Mouse (Mus musculus): ENCODE measurements at regions not wholly inside any gene's neighbourhood (a gene's known extent, or its start where the extent isn't known, plus 50 kb on each side); places are given as distances from the start of the nearest gene placed in this dataset.
A peak's percentile ranks its signal among the peaks of the same experiment; 100 is the strongest.

DNA sequence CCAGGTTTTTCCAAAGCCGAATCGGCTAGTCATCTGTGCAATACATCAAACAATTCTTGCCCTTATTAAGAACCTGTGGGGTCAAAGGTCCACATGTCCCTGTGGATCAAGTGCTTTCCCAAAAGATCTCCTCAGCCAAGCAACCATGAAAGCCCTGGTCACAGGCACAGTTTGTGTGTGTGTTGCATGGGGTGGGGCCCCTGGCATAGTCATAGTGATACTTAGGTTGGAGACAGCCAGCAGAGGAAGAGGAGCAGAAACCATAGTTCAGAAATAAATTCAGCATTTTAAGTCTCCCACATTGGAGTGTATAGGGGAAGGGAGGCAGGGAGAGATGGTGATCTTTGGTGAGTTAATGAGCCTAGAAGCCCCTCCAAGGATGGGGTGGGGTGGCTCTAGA lies 187.1 kb upstream of the Ubl3 start:
- Histone ChIP-seq H3K9ac (no peak overlapping the region), H3K9me3 (no peaks in the 10 kb centered on the region), H3K27ac (no peak overlapping the region), H3K36me3 (no peaks in the 10 kb centered on the region), H3K27me3 (no peaks in the 10 kb centered on the region), H3K4me1 (peaks cover 30% of the 10 kb centered on the region), H3K4me2 (no peak overlapping the region), H3K4me3 (no peak overlapping the region)
- 67% methylated on average over 2 of the region's 2 CpGs for WGBS
- ATAC-seq (ENCODE audit: borderline replicate concordance, extremely low read depth, low FRiP score, low TSS enrichment) = no peak

DNA sequence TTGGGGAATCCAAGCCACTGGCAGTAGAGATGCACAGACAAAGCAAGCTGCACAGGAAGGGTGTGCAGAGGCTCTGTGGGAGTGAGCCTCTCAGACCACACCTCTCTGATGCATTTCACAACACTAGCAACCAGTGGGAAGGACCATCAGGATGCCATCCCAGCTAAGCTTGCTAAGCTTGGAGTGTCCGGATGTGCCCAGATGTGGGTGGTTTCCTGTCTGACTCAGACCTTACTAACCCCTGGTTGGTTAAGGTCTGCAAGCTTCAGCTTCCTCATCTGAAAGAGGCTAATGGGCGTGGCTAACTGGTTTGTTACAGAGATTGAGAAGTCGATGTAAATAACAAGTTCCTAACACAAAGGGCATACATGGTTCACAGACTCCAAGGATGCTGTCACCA lies 186.6 kb upstream of the Ubl3 start:
- Histone ChIP-seq H3K36me3 (no peaks in the 10 kb centered on the region), H3K9me3 (no peaks in the 10 kb centered on the region), H3K4me1 (peaks cover 30% of the 10 kb centered on the region), H3K4me3 (no peak overlapping the region), H3K9ac (no peak overlapping the region), H3K4me2 (no peak overlapping the region), H3K27ac (no peak overlapping the region), H3K27me3 (no peaks in the 10 kb centered on the region)
- WGBS = 61% methylated on average over 3 of the region's 3 CpGs
- ATAC-seq (ENCODE audit: borderline replicate concordance, extremely low read depth, low FRiP score, low TSS enrichment) = 0 out of 2 replicates have a peak, but pooled peaks have one; percentile 41

DNA sequence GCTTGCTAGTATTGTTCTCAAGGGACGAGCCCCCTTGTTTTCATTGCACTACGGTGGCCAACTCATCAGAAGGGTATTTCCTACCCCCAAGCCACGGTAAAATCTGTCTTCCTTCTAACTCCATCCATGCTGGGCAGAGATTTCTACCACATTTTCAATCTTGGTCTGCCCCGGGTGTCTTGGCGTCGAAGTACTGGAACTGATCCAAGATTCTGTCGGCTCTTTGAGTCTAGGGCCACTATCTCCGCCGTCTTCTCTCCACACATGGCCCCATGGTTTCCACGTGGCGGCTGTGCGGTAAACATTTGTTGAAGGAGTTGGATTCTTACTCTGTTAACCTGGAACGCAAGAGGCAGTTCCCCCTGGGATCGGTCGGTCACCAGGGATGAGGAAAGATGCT lies 177.0 kb upstream of the Ubl3 start:
- Histone ChIP-seq H3K4me2 (0 out of 2 replicates have a peak overlapping the region, but pooled peaks have one; percentile 22), H3K27me3 (no peaks in the 10 kb centered on the region), H3K4me1 (peaks cover 6% of the 10 kb centered on the region; the same call in 1 of the 2 replicates), H3K36me3 (no peaks in the 10 kb centered on the region), H3K9me3 (peaks cover 5% of the 10 kb centered on the region; the same call in 1 of the 2 replicates), H3K27ac (no peak overlapping the region), H3K9ac (no peak overlapping the region), H3K4me3 (no peak overlapping the region)
- 0 out of 2 replicates have a peak, but pooled peaks have one; percentile 46 for ATAC-seq (ENCODE audit: borderline replicate concordance, extremely low read depth, low FRiP score, low TSS enrichment)
- WGBS = 42% methylated on average over 15 of the region's 15 CpGs

DNA sequence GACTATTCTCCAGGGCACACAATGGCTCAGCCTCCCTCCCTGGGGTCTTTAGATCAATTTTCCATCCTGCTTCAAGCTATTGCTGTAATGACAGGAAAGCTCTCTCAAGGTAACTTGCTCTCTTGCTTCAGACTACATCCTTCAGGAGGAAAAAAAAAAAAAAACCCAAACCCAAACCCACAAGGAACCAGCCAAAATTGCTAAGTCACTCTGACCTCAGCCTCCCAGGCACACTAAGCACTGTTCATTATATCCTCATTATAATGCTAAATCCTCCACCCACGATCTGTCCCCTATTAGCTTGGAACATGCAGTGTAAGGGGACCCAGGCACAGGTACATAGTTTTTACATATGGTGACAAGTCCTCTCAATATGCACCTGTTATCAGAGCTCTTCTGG lies 175.9 kb upstream of the Ubl3 start:
- Histone ChIP-seq H3K4me1 (peaks cover 6% of the 10 kb centered on the region; the same call in 1 of the 2 replicates), H3K27me3 (no peaks in the 10 kb centered on the region)
- WGBS = 87% methylated on average over 1 of the region's 1 CpGs

GRCm38 (mm10) chr5:148726442-148726841 lies 173.9 kb upstream of the Ubl3 start:
- WGBS = 69% methylated on average over 7 of the region's 7 CpGs
- Histone ChIP-seq H3K4me2 (no peak overlapping the region), H3K9ac (no peak overlapping the region), H3K9me3 (peaks cover 5% of the 10 kb centered on the region; the same call in 1 of the 2 replicates), H3K36me3 (no peaks in the 10 kb centered on the region), H3K4me3 (no peak overlapping the region), H3K4me1 (peaks cover 6% of the 10 kb centered on the region; the same call in 1 of the 2 replicates), H3K27me3 (no peaks in the 10 kb centered on the region), H3K27ac (no peak overlapping the region)
- no peak for ATAC-seq (ENCODE audit: borderline replicate concordance, extremely low read depth, low FRiP score, low TSS enrichment)

More for the DNA sequence above, 175.9 kb upstream of the Ubl3 start:
- Histone ChIP-seq H3K4me2 (no peak overlapping the region), H3K9ac (no peak overlapping the region), H3K27ac (no peak overlapping the region), H3K9me3 (peaks cover 5% of the 10 kb centered on the region; the same call in 1 of the 2 replicates), H3K36me3 (no peaks in the 10 kb centered on the region), H3K4me3 (no peak overlapping the region)
- ATAC-seq (ENCODE audit: borderline replicate concordance, extremely low read depth, low FRiP score, low TSS enrichment) = no peak

DNA sequence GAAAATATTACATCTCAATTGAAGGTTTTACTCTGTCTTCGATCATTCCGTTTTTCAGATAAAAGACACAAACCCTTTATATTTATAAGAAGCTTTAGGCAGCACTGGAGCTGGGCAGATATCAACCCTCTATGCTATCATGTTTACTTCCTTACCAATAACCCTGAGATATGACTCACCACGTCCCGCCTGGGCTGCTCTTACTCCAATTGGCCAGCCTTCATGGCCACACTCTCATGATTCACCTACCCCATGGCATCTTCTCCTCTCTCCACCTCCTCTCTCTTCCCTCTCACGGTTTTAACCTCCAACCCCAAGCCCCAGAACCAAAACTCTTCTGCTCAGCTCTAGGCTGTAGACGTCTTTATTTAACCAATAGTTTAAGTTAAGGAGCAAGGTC lies 171.9 kb upstream of the Ubl3 start:
- H3K4me3 ChIP-seq = no peak overlapping the region
- H3K27me3 ChIP-seq = no peaks in the 10 kb centered on the region
- H3K9me3 ChIP-seq = peaks cover 5% of the 10 kb centered on the region; the same call in 1 of the 2 replicates
- H3K9ac ChIP-seq = no peak overlapping the region
- no peak for ATAC-seq (ENCODE audit: borderline replicate concordance, extremely low read depth, low FRiP score, low TSS enrichment)
- no peak overlapping the region for H3K4me2 ChIP-seq
- no peaks in the 10 kb centered on the region for H3K4me1 ChIP-seq
- no peak overlapping the region for H3K27ac ChIP-seq
- H3K36me3 ChIP-seq = no peaks in the 10 kb centered on the region
- WGBS = 73% methylated on average over 6 of the region's 6 CpGs

GRCm38 (mm10) chr5:148723677-148724227 lies 171.2 kb upstream of the Ubl3 start:
- no peaks in the 10 kb centered on the region for H3K27me3 ChIP-seq
- 89% methylated on average over 11 of the region's 11 CpGs for WGBS
- H3K9me3 ChIP-seq = peaks cover 5% of the 10 kb centered on the region; the same call in 1 of the 2 replicates
- H3K4me1 ChIP-seq = no peaks in the 10 kb centered on the region
- no peak overlapping the region for H3K4me3 ChIP-seq
- H3K27ac ChIP-seq = no peak overlapping the region
- H3K36me3 ChIP-seq = no peaks in the 10 kb centered on the region
- no peak for ATAC-seq (ENCODE audit: borderline replicate concordance, extremely low read depth, low FRiP score, low TSS enrichment)
- H3K9ac ChIP-seq = no peak overlapping the region
- no peak overlapping the region for H3K4me2 ChIP-seq

GRCm38 (mm10) chr5:148720604-148721003 lies 168.0 kb upstream of the Ubl3 start:
- ATAC-seq (ENCODE audit: borderline replicate concordance, extremely low read depth, low FRiP score, low TSS enrichment) = no peak
- no peak overlapping the region for H3K9ac ChIP-seq
- no peaks in the 10 kb centered on the region for H3K27me3 ChIP-seq
- no peak overlapping the region for H3K4me3 ChIP-seq
- no peaks in the 10 kb centered on the region for H3K36me3 ChIP-seq
- no peaks in the 10 kb centered on the region for H3K9me3 ChIP-seq
- WGBS = 81% methylated on average over 5 of the region's 5 CpGs
- peaks cover 3% of the 10 kb centered on the region; the same call in 1 of the 2 replicates for H3K4me1 ChIP-seq
- no peak overlapping the region for H3K27ac ChIP-seq
- no peak overlapping the region for H3K4me2 ChIP-seq

DNA sequence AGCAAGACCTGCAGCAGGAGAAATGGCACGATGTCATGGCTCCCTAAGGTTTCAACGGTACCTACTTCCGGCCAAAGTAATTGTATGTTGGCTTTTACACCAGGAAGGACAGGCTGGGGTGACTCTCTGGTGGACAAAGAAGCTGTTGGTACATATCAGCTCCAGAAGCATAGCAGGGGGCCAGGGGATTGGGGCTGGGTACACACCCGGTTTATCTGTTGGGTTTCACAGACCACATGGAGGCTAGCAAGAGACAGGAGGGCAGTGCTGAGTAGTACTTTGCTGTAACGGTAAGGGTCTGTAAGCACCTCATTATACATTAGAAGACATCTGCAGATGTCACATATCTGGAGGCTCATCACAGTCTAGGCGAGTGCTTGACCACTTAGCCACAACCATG lies 164.0 kb upstream of the Ubl3 start:
- no peaks in the 10 kb centered on the region for H3K9me3 ChIP-seq
- no peak overlapping the region for H3K9ac ChIP-seq
- peaks cover 12% of the 10 kb centered on the region for H3K4me1 ChIP-seq
- no peaks in the 10 kb centered on the region for H3K36me3 ChIP-seq
- no peak overlapping the region for H3K27ac ChIP-seq
- WGBS = 86% methylated on average over 6 of the region's 6 CpGs
- H3K4me3 ChIP-seq = no peak overlapping the region
- no peak overlapping the region for H3K4me2 ChIP-seq
- no peaks in the 10 kb centered on the region for H3K27me3 ChIP-seq
- no peak for ATAC-seq (ENCODE audit: borderline replicate concordance, extremely low read depth, low FRiP score, low TSS enrichment)

DNA sequence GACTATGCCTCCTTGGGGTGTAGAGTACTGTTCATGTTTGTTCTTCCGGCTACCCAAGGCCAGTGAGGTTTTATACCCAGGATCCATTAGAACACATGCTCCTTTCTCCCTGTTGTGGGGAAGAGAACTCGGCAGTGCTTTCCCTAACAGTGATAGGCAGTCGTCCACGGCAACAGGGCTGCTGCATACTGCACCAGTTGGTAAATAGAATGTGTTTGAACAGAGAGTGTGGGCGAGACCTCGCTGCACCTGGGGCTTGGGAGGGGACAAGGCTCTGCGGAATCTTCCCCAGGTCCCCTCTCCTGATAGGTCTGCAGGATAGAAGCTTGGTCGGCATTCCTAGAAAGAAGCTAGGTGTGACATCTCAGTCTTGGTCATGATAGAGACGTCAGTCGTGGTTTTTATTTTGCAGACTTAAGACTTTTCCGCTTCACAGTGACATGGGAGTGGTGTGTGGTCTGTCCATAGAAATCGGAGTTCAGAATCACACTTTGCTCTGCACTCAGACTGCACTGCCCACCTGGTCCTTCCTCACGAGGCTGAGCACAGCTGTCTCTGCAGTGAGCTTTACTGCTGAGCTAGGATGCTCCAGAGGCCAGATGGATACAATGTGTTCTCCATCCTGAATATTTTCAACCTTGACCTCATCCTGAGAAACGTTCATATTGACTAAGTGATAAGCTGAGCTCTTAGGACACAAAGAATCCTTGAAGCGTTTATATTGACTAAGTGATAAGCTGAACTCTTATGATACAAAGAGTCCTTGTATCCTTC lies 162.8 kb upstream of the Ubl3 start:
- no peaks in the 10 kb centered on the region for H3K36me3 ChIP-seq
- H3K4me3 ChIP-seq = no peak overlapping the region
- H3K4me1 ChIP-seq = peaks cover 12% of the 10 kb centered on the region
- H3K9ac ChIP-seq = no peak overlapping the region
- H3K27me3 ChIP-seq = no peaks in the 10 kb centered on the region
- peak; percentile 41; the same call in 1 of the 2 replicates for ATAC-seq (ENCODE audit: borderline replicate concordance, extremely low read depth, low FRiP score, low TSS enrichment)
- WGBS = 49% methylated on average over 15 of the region's 15 CpGs
- H3K9me3 ChIP-seq = no peaks in the 10 kb centered on the region
- H3K4me2 ChIP-seq = no peak overlapping the region
- no peak overlapping the region for H3K27ac ChIP-seq

- H3K4me1 ChIP-seq = peaks cover 12% of the 10 kb centered on the region
- no peak overlapping the region for H3K4me3 ChIP-seq
- ATAC-seq (ENCODE audit: borderline replicate concordance, extremely low read depth, low FRiP score, low TSS enrichment) = no peak
- no peaks in the 10 kb centered on the region for H3K36me3 ChIP-seq
- no peak overlapping the region for H3K27ac ChIP-seq
- H3K9me3 ChIP-seq = no peaks in the 10 kb centered on the region
- H3K4me2 ChIP-seq = no peak overlapping the region
- no peak overlapping the region for H3K9ac ChIP-seq
- no peaks in the 10 kb centered on the region for H3K27me3 ChIP-seq
- 59% methylated on average over 4 of the region's 4 CpGs for WGBS
Observed at GRCm38 (mm10) chr5:148714807-148715206, 162.2 kb upstream of the Ubl3 start.

DNA sequence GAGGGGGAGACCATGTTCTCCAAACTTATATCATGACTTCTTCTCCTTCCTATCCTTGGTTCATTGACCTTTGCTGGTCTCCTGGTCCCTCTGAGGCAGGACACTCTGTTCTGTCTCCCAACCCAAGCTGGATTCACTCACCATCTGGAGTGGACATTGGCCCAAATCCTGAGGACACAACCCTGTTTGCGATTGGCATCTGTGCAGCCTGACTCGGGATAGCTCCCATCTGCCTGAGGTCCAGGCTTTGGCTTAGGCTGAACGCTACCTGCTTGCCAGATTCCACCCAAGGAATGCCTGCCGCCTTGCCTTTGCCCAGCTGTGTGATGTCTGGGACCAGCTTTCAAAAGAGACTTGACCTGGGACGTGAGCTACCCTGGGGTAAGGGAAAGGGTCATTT lies 161.2 kb upstream of the Ubl3 start:
- no peak overlapping the region for H3K4me3 ChIP-seq
- no peaks in the 10 kb centered on the region for H3K36me3 ChIP-seq
- no peaks in the 10 kb centered on the region for H3K9me3 ChIP-seq
- H3K9ac ChIP-seq = no peak overlapping the region
- no peak overlapping the region for H3K27ac ChIP-seq
- ATAC-seq (ENCODE audit: borderline replicate concordance, extremely low read depth, low FRiP score, low TSS enrichment) = no peak
- WGBS = 79% methylated on average over 5 of the region's 5 CpGs
- H3K4me1 ChIP-seq = peaks cover 18% of the 10 kb centered on the region
- H3K27me3 ChIP-seq = no peaks in the 10 kb centered on the region
- H3K4me2 ChIP-seq = no peak overlapping the region

Measured in lung, embryonic 15.5 days (tissue).